Mouse (Mus musculus): ENCODE measurements around the gene Ctdnep1.
"Not testable (repeated sequence)": the region's sequence is repeated elsewhere in the genome, so short reads cannot be mapped to it uniquely, and the experiment has no call there.

The Ctdnep1 gene

GRCm38 (mm10) chr11:70010961-70011360 is 30.0 kb downstream of the Ctdnep1 start:
- no peak for DNase-seq (ENCODE audit: low read depth, low spot score)

- no peak for DNase-seq (ENCODE audit: low read depth, low spot score)
These were observed 32.0 kb downstream of the Ctdnep1 start for GRCm38 (mm10) chr11:70012931-70013330.

- DNase-seq (ENCODE audit: low read depth, low spot score) = no peak
These were observed 32.5 kb downstream of the Ctdnep1 start for GRCm38 (mm10) chr11:70013408-70013807.

DNA sequence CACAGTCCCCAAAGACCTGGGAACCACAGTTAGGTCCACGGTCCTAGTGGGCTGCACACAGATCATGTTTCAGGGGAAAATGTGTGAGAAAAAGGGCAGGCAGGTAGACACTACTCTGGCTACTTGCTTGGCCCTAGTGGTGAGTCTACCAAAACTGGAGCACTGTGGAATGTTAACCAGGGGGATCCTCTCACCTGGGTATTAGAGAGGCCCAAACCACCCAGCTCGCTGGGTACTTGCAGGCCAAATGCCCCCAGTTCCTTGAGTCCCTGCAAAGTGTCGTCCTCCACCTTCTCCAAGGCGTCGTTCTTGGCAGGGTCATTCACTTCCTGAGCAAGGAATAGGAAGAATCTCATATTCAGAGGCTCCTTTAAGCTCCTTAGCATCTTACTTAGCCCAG is 33.1 kb downstream of the Ctdnep1 start:
- no peak for DNase-seq (ENCODE audit: low read depth, low spot score)

DNA sequence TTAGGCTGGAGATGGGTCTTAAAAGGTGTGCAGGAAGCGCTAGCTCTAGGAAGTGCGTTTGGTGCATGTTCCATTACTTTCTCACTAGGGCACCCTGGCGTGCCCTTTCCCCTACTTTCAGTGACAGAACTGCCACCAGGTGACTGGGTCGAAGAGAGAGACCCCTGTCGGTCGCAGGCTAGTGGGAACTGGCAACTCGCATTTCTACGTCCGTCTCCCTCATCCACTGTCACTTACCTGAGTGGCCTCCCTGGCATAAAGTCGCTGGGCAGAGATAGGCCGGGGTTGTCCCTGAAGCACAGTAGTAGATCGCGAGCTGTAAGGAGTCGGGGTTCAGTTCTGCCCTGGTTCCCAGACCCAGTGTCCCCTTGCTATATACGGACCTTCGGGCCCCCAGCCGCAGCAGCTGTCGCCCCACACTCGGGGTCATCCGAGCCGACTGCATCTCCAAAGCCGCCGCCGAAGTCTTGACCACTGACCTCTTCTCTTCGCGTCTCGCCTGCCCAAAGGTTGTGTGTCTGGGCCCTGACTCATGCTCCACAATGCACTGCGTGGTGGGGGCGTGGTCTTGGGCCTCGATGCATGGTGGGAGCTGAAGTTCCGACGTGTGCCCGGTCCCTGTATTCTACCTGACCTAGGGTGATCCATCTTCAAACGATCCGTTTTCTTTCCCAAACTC is 34.1 kb downstream of the Ctdnep1 start, which contains the start of gene Acadvl:
TSS of gene Acadvl (minus strand) at position 532 of the 679 bp plus-strand sequence.
- peak; percentile 89 for DNase-seq (ENCODE audit: low read depth, low spot score)

DNA sequence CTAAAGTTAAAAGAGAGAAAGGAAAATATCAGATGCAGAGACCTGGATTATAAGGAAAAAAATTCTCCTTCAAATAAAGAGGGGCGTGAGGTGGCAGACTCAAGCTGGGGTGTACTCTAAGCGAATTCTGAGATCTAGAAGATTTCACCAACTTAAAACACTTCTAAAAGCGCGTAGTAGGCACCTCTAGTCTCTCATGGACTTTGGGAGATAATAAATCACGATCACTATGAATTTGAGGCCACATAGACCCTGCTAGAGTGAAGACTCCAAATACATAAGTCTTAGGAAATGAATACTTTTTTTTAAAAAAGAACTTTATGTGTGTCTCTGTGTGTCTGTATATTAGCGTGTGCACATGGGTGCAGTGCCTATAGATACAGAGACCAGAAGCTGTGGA is 34.7 kb downstream of the Ctdnep1 start:
- no peak for DNase-seq (ENCODE audit: low read depth, low spot score)

- not testable (repeated sequence) for DNase-seq (ENCODE audit: low read depth, low spot score)
These were observed 35.2 kb downstream of the Ctdnep1 start for GRCm38 (mm10) chr11:70016177-70016576.

DNA sequence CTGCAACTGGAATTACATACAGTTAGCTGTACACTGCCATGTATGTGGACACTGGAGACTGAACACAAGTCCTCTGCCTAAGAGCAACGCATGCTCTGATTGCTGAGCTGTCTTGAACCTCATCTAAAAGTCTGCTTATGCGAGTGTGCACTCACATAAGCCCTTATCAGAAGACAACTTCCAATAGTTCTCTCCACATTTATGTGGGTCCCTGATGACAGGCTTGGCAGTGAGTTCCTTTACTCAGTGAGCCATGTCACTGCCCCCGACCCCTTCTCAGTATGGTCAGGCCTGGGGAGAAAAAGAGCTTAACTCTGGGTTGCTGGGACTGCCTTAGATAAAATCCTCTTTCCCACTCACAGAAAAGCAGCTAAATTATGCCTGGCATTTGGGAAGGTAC is 35.7 kb downstream of the Ctdnep1 start, which contains the start of gene Dlg4:
TSS of gene Dlg4 (plus strand) at position 274 of the 400 bp plus-strand sequence.
- no peak for DNase-seq (ENCODE audit: low read depth, low spot score)

DNA sequence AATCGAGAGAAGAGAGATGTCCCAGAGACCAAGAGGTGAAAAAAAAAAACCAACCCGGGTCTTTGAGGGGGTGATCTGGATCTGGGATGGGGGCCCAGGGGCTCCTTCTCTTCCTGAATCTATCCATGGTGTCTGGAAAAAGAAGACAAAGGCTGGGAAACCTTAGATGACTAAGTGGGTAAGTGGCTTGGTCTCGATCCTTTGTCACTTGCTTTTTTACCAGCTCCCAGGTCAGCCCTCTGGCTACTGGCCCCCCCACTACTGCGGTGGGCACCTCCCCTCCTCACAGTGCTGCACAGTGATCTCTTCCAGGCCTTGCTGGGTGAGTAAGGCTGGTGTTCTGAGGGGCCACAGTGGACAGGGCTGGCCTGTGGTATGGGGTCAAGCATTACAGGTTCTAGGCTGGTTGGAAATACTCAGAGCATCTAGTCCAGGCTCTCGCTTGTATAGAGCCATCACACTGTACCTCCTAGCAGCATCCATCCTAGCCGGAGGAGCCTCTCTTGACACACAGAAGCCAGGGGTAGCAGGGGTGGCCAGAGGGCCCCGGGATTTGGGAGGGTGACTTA is 36.3 kb downstream of the Ctdnep1 start:
- DNase-seq (ENCODE audit: low read depth, low spot score) = no peak

- peak; percentile 35 for DNase-seq (ENCODE audit: low read depth, low spot score)
These were observed 37.4 kb downstream of the Ctdnep1 start for GRCm38 (mm10) chr11:70018131-70018990.

DNA sequence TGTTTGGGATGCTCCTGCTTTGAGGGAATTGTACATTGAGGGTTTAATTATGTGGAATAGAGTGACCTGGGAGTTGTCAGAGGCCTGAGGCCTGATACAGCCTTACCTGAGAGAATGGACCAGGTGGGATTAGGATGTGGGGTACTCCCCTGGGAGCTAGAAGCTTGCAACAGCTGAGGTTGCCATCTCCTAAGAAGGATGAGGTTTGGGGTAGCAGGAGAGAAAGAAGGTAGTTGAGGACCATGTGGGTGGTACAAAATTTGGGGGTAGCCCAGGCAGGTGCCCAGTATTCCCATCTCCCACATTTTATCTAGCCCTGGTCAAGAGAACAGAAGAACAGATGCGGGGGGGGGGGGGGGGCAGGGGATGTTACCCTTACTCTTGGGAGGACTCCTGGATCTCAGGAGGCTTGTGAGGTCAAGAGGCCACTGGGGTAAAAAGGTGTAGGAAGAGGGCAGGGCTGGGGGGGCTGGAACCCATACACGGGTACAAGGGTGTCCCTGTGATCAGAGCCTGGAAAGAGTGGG is 38.6 kb downstream of the Ctdnep1 start:
- no peak for DNase-seq (ENCODE audit: low read depth, low spot score)

GRCm38 (mm10) chr11:70020022-70020631 is 39.2 kb downstream of the Ctdnep1 start:
- DNase-seq (ENCODE audit: low read depth, low spot score) = no peak

GRCm38 (mm10) chr11:70020731-70021263 is 39.8 kb downstream of the Ctdnep1 start:
- DNase-seq (ENCODE audit: low read depth, low spot score) = peak; percentile 91

- DNase-seq (ENCODE audit: low read depth, low spot score) = peak; percentile 99
These were observed 40.5 kb downstream of the Ctdnep1 start for GRCm38 (mm10) chr11:70021264-70022132.

DNA sequence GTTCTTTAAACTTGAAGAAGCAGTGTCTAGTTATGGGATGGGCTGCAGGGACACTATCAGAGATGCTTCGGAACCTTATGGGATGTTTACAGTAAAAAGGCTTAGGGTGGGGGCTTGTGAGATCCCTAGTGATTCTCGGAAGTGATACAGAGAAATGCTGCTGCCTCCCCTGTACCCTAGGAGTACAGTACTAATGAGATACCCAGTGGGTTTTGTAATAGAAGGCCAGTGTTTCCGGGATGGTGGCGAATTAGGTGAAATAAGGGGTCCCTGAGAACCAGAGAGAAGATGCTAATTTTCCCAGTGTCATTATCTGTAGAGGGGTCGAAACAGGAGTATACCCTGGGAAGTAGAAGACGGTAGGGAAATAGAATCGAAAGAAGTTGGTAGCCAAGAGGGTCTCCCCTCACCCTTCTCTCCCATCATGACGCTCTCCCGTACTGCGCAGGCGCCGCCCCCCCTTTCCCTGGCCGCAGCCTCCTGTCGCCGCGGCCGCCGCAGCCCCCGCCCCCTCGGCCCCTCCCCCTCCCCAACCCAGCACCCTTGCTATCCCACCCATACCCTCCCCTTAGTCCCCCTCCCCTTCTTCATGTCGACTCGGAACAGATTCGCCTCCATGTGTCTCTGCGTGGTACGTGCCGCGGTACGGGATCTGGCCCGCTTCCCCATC is 42.7 kb downstream of the Ctdnep1 start:
- no peak for DNase-seq (ENCODE audit: low read depth, low spot score)

DNA sequence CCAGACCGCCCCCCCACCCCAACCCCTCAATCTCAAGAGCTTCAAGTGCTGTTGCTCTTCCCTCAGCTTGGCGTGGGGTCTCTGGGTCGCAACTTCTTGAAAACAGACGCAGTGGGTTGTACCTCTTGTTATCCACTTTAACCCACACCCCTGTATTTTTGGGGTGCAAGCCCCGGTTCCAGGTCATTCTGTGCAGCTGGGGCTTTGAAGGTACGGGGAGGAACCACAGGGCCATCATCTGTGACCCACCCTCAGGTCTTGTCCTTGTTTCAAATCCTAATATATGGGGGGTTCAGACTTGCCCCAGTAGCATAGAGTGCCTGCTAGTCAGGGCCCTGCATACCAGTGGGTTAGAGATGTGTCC is 43.2 kb downstream of the Ctdnep1 start:
- DNase-seq (ENCODE audit: low read depth, low spot score) = no peak

DNA sequence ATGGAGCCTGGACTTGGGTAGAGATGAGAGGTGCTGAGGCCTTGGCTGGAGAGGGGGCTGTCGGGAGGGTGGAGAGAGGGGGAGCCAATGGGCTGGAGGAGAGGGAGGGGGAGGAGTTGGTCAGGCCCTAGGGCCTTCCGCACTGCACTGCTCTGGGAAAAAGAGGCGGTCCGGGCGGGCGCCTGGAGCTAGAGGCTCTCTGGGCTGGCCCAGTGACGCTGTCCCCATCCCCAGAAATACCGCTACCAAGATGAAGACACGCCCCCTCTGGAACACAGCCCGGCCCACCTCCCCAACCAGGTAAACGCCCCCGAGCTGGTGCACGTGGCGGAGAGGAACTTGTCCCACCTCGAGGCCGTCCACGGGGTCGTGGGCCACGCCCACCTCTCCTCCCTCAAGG is 45.7 kb downstream of the Ctdnep1 start:
- peak; percentile 91 for DNase-seq (ENCODE audit: low read depth, low spot score)

DNA sequence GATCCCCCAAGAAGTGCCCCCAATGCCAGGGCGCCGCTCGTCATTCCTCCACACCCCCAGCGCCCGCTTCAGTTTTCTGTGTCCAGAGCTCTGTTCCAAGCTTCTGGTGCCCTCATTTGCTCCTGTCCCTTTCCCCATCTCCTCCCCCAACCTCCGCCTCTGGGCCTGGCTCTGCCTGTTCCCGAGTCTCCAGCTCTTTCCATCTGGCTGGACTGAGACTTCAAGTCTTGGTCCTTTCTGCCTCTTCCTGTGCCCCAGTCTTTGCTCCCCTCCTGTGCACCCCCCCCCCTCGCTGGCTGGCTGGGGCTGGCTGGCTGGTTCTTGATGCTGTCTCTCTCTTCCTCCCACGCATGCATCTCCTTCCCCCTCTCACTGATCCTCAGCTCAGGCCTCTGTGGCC is 46.4 kb downstream of the Ctdnep1 start:
- DNase-seq (ENCODE audit: low read depth, low spot score) = no peak

DNA sequence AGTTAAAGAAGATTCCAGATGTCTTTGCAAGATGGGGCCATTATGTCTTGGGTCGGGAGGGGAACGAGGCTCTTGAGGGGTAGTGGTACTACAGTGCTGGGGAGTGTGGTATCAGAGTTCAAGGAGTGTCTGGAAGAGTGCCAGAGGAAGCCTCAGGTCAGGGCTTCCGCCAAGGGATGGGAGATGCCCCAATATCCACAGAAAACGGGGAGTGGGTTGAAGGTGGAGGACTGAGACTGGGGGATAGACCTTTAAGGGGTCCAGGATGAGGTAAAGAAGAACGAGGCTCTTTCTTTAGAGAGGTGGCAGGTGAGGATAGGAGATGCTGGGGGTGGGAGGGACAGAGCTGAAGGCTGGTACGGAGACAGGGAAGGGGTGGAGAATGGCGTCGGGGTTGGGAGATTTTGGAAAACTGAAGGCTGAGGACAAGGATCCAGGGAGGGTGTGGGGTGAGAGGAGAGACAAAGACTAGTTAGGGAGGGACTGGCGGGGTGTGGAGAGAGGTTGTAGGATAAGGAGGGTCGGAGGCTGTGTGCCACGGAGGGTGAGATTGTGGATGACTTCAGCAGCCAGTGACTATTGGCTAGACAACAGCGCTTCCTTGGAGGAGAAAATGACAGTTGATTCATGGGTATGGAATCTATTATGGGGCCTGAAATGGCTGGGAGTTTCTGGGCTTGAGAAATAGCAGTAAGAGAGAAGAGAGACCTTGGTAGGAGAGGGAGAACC is 47.6 kb downstream of the Ctdnep1 start:
- no peak for DNase-seq (ENCODE audit: low read depth, low spot score)

Measured in R1 (cell line).